Mouse (Mus musculus): ENCODE measurements around the gene Ofcc1. TPM values are rescaled to one million over a fixed set of nuclear protein-coding genes. Genes with fewer than 3 reads are reported as not detected.

The Ofcc1 gene
- polyA plus RNA-seq, 1 experiment = not detected

DNA sequence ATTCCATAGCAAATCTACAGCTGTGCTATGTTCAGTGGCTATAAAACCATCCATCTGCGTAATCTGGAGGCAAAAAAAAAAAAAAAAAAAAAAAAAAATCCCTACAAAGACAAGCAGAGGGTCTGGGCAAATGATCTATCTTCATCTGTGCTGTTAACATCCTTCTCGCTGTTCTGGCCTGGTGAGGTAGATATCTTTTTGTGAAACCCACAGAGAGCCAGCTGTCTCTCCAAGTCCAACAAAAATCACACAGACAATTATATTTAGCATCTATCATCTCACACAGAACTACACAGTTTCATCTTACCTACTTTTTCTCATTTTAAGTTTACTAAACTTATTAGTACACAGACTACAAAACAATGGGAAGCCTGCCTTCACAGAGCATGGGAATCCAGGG lies 323.4 kb downstream of the Ofcc1 start:
- WGBS = 97% methylated on average over 2 of the region's 2 CpGs
- no peak for TF ChIP-seq POLR2A (IDR thresholded peaks at IDR 0.05; ENCODE audit: insufficient read depth, low read depth, low read length)
- TF ChIP-seq CTCF (IDR thresholded peaks at IDR 0.05; ENCODE audit: insufficient read depth, low read depth, low read length) = no peak
- Histone ChIP-seq H3K27ac (ENCODE audit: insufficient read depth, low read depth, low read length) (no peak overlapping the region), H3K4me1 (ENCODE audit: control insufficient read depth, insufficient read depth, low read length) (no peaks in the 10 kb centered on the region), H3K4me3 (ENCODE audit: insufficient read depth, low read depth, low read length) (no peak overlapping the region)

GRCm38 (mm10) chr13:40036981-40037765 lies 324.1 kb downstream of the Ofcc1 start:
- WGBS = 86% methylated on average over 17 of the region's 17 CpGs
- TF ChIP-seq POLR2A (IDR thresholded peaks at IDR 0.05; ENCODE audit: insufficient read depth, low read depth, low read length) = no peak
- no peak for TF ChIP-seq CTCF (IDR thresholded peaks at IDR 0.05; ENCODE audit: insufficient read depth, low read depth, low read length)
- no peak overlapping the region for H3K27ac ChIP-seq (ENCODE audit: insufficient read depth, low read depth, low read length)
- H3K4me3 ChIP-seq (ENCODE audit: insufficient read depth, low read depth, low read length) = no peak overlapping the region
- no peaks in the 10 kb centered on the region for H3K4me1 ChIP-seq (ENCODE audit: control insufficient read depth, insufficient read depth, low read length)

DNA sequence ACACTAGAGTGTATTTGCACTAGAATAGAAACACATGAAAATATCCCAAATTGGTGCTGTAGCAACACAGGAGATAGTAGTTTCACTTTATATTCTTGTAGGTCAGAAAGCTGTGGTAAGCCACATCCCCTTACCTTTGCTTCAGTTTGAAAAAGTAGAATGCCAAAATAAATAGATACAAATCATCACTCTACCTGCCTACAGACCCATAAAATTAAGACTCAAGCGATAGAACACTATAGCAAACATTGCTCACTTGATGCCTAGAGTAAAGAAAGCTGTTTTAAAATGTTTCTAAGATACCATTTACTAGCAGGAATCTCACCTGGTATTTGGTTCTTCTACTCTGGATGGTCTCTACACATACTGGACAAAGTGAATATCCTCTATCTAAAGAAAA lies 331.8 kb downstream of the Ofcc1 start:
- TF ChIP-seq POLR2A (IDR thresholded peaks at IDR 0.05; ENCODE audit: insufficient read depth, low read depth, low read length) (no peak), CTCF (IDR thresholded peaks at IDR 0.05; ENCODE audit: insufficient read depth, low read depth, low read length) (no peak)
- H3K4me3 ChIP-seq (ENCODE audit: insufficient read depth, low read depth, low read length) = no peak overlapping the region
- 100% methylated on average over 1 of the region's 1 CpGs for WGBS
- H3K4me1 ChIP-seq (ENCODE audit: control insufficient read depth, insufficient read depth, low read length) = no peaks in the 10 kb centered on the region
- no peak overlapping the region for H3K27ac ChIP-seq (ENCODE audit: insufficient read depth, low read depth, low read length)

- no peaks in the 10 kb centered on the region for H3K4me1 ChIP-seq (ENCODE audit: control insufficient read depth, insufficient read depth, low read length)
- H3K27ac ChIP-seq (ENCODE audit: insufficient read depth, low read depth, low read length) = no peak overlapping the region
- no peak for TF ChIP-seq CTCF (IDR thresholded peaks at IDR 0.05; ENCODE audit: insufficient read depth, low read depth, low read length)
- TF ChIP-seq POLR2A (IDR thresholded peaks at IDR 0.05; ENCODE audit: insufficient read depth, low read depth, low read length) = no peak
- 92% methylated on average over 4 of the region's 4 CpGs for WGBS
- H3K4me3 ChIP-seq (ENCODE audit: insufficient read depth, low read depth, low read length) = no peak overlapping the region
Observed at GRCm38 (mm10) chr13:40028827-40029226, 332.4 kb downstream of the Ofcc1 start.

DNA sequence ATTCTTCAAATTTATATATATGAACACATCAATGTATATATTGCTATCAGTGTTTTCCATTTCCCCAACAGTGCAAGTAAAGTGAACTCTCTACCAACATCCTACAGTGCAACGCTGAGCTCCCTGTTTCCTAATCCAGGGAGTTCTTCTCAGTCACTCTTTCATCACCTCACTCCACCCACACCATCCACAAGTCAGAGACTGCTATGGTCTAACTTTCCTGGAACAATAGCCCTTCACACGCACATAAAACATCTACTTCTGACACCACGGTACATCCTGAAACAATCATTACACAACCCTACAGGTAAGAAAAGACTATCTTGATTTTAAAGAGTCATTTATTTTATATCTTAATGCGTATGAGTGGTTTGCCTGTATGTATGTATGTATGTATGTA lies 335.4 kb downstream of the Ofcc1 start:
- WGBS = 98% methylated on average over 4 of the region's 4 CpGs

GRCm38 (mm10) chr13:40023201-40023777 lies 338.0 kb downstream of the Ofcc1 start:
- Histone ChIP-seq H3K4me1 (ENCODE audit: control insufficient read depth, insufficient read depth, low read length) (no peaks in the 10 kb centered on the region), H3K4me3 (ENCODE audit: insufficient read depth, low read depth, low read length) (no peak overlapping the region), H3K27ac (ENCODE audit: insufficient read depth, low read depth, low read length) (no peak overlapping the region)
- TF ChIP-seq CTCF (IDR thresholded peaks at IDR 0.05; ENCODE audit: insufficient read depth, low read depth, low read length) (no peak), POLR2A (IDR thresholded peaks at IDR 0.05; ENCODE audit: insufficient read depth, low read depth, low read length) (no peak)
- 63% methylated on average over 8 of the region's 8 CpGs for WGBS

More for the DNA sequence above, 335.4 kb downstream of the Ofcc1 start:
- no peak overlapping the region for H3K27ac ChIP-seq (ENCODE audit: insufficient read depth, low read depth, low read length)
- TF ChIP-seq POLR2A (IDR thresholded peaks at IDR 0.05; ENCODE audit: insufficient read depth, low read depth, low read length) (no peak), CTCF (IDR thresholded peaks at IDR 0.05; ENCODE audit: insufficient read depth, low read depth, low read length) (no peak)
- H3K4me3 ChIP-seq (ENCODE audit: insufficient read depth, low read depth, low read length) = no peak overlapping the region
- no peaks in the 10 kb centered on the region for H3K4me1 ChIP-seq (ENCODE audit: control insufficient read depth, insufficient read depth, low read length)

- TF ChIP-seq CTCF (IDR thresholded peaks at IDR 0.05; ENCODE audit: insufficient read depth, low read depth, low read length) = no peak
- TF ChIP-seq POLR2A (IDR thresholded peaks at IDR 0.05; ENCODE audit: insufficient read depth, low read depth, low read length) = no peak
- Histone ChIP-seq H3K4me3 (ENCODE audit: insufficient read depth, low read depth, low read length) (no peak overlapping the region), H3K4me1 (ENCODE audit: control insufficient read depth, insufficient read depth, low read length) (no peaks in the 10 kb centered on the region)
Observed at GRCm38 (mm10) chr13:40022609-40023008, 338.6 kb downstream of the Ofcc1 start.

GRCm38 (mm10) chr13:40000236-40000635 lies 361.0 kb downstream of the Ofcc1 start:
- Histone ChIP-seq H3K27ac (ENCODE audit: insufficient read depth, low read depth, low read length) (no peak overlapping the region), H3K4me3 (ENCODE audit: insufficient read depth, low read depth, low read length) (no peak overlapping the region), H3K4me1 (ENCODE audit: control insufficient read depth, insufficient read depth, low read length) (no peaks in the 10 kb centered on the region)
- WGBS = 90% methylated on average over 8 of the region's 8 CpGs
- TF ChIP-seq CTCF (IDR thresholded peaks at IDR 0.05; ENCODE audit: insufficient read depth, low read depth, low read length) = no peak

More at GRCm38 (mm10) chr13:40022609-40023008, 338.6 kb downstream of the Ofcc1 start:
- WGBS = 39% methylated on average over 1 of the region's 1 CpGs
- H3K27ac ChIP-seq (ENCODE audit: insufficient read depth, low read depth, low read length) = no peak overlapping the region

GRCm38 (mm10) chr13:39997901-39998300 lies 363.3 kb downstream of the Ofcc1 start:
- Histone ChIP-seq H3K4me1 (ENCODE audit: control insufficient read depth, insufficient read depth, low read length) (no peaks in the 10 kb centered on the region), H3K4me3 (ENCODE audit: insufficient read depth, low read depth, low read length) (no peak overlapping the region), H3K27ac (ENCODE audit: insufficient read depth, low read depth, low read length) (no peak overlapping the region)
- 68% methylated on average over 4 of the region's 4 CpGs for WGBS
- TF ChIP-seq POLR2A (IDR thresholded peaks at IDR 0.05; ENCODE audit: insufficient read depth, low read depth, low read length) = no peak
- TF ChIP-seq CTCF (IDR thresholded peaks at IDR 0.05; ENCODE audit: insufficient read depth, low read depth, low read length) = no peak

All from olfactory bulb, adult 2 months (tissue).